Mouse (Mus musculus): ENCODE measurements around the gene Pde5a. TPM values are rescaled to one million over a fixed set of nuclear protein-coding genes. Genes with fewer than 3 reads are reported as not detected.

The Pde5a gene
- total RNA-seq, 2 experiments from 2014 or later: 18.9 to 22.7 TPM

Other genes with a start within 250 kb of the Pde5a start
- gene Fnbp1l, start 109.2 kb upstream of the Pde5a start, total RNA-seq (2021): 10 to 100 TPM; 27.2 to 30.2 TPM
- gene Fabp2, start 166.1 kb downstream of the Pde5a start, total RNA-seq (2021): not detected
- not detected for gene Gm10959, start 190.4 kb downstream of the Pde5a start, total RNA-seq (2021)
- gene 1810037I17Rik, start 195.3 kb downstream of the Pde5a start, total RNA-seq (2021): 10 to 100 TPM; 31.3 to 34.5 TPM